Mouse (Mus musculus): ENCODE data around the gene Zfp771.

Zfp771 gene

GRCm38 (mm10) chr7:127243870-127244657, at the start of gene Zfp771:
Gene Zfp771 (plus strand): TSS chr7:127244274.
- peak; percentile 92 for DNase-seq (ENCODE audit: low read depth, low spot score)

GRCm38 (mm10) chr7:127194633-127195029, 49.4 kb upstream of the Zfp771 start:
- no peak for DNase-seq (ENCODE audit: low read depth, low spot score)

DNA sequence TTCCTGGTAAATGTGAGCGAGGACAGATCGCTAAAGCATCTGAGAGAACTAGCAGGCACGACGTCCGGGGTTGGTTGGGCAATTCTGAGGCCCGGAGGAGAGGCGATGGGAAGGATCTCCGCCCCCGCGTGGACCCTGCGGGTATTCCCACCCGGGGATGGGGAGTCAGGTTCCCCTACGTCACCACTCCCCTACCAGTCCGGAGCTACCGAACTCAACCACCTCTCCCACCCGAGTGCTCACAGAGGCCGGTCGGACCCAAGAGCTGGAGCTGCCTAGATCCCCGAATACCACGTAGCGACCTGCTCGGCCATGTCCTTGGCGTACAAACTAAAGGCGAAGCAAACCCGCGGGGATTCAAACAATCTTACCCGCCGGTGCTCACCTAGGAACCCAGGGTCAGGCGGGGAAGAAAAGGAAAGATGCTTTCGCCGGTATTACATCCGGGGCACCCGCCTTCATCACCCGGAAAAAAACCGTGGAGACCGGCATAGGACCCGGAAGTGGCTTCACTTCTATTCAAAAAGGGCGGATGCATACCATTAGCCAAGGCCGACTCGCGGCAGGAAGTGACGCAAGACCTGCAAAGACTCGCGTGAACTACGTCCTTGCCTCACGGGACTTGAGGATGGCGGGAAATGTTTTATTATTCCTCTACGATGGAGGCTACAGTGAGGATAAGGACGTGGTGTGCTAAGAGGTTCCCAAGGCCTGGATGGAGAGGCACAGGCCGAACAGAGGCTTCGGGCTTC, 48.4 kb upstream of the Zfp771 start, which contains the start of gene Cd2bp2:
Gene Cd2bp2 (minus strand): TSS at position 507 of the 752 bp plus-strand sequence.
- peak; percentile 97 for DNase-seq (ENCODE audit: low read depth, low spot score)

GRCm38 (mm10) chr7:127196484-127196883, 47.6 kb upstream of the Zfp771 start:
- no peak for DNase-seq (ENCODE audit: low read depth, low spot score)

GRCm38 (mm10) chr7:127206606-127207005, 37.5 kb upstream of the Zfp771 start:
- DNase-seq (ENCODE audit: low read depth, low spot score), result no peak

DNA sequence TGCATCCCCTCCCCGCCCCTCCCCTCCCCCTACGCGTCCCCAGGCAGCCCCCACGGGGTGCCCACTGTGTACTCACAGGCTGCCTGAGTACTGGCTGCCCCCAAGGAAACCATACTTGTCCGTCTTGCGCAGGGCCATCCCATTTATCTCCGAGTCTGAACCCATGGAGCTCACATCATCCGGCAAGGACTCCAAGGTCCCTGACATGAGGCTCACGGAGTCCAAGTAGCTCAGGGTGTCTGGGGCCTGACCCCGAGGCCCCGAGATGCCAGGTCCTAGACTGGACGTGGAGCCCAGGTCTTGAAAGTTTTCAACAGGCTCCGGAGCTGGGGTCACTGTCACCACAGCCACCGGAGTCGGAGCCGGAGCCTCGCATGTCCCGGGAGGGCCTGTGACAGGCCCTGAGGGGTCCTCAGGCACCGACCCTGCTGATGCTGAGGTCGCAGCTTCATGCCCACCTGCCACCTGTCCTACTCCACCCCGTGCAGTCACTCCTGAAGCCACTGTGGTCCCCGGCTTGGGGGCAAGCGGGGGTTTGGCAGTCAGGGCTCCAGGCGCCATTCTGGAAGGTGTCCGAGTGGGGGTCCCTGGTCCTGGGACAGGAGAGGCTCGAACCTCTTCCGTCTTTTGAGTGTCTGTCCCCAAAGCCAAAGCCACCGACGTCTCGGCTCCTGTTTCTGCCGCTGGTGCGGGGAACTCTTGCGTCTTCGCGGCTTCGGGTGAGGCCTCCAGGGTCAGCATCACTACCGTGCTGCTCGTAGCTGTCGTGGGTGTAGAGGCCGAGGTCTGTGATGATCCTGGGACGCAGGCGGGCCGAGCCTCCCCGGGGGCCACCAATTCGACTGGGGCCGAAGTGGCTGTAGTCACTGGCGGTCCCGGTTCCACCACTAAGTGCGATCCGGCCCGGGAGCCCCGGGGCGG, 36.4 kb upstream of the Zfp771 start:
- peak; percentile 60 for DNase-seq (ENCODE audit: low read depth, low spot score)

DNA sequence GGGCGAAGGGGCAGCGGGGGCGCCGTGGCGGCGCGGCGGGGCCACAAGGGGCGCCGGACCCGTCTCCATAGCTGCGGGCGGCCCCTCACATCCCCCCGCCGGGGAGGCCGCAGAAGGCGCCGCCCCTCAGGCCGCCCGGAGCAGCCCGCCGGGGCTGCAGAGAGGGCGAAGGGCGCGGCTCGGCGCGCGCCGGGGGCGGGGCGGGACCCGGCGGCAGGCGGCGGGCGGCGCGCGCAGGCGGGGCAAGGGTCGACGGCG, 35.9 kb upstream of the Zfp771 start, which contains the start of gene Tbc1d10b:
Gene Tbc1d10b (minus strand): TSS at position 174 of the 258 bp plus-strand sequence.
- no peak for DNase-seq (ENCODE audit: low read depth, low spot score)

DNA sequence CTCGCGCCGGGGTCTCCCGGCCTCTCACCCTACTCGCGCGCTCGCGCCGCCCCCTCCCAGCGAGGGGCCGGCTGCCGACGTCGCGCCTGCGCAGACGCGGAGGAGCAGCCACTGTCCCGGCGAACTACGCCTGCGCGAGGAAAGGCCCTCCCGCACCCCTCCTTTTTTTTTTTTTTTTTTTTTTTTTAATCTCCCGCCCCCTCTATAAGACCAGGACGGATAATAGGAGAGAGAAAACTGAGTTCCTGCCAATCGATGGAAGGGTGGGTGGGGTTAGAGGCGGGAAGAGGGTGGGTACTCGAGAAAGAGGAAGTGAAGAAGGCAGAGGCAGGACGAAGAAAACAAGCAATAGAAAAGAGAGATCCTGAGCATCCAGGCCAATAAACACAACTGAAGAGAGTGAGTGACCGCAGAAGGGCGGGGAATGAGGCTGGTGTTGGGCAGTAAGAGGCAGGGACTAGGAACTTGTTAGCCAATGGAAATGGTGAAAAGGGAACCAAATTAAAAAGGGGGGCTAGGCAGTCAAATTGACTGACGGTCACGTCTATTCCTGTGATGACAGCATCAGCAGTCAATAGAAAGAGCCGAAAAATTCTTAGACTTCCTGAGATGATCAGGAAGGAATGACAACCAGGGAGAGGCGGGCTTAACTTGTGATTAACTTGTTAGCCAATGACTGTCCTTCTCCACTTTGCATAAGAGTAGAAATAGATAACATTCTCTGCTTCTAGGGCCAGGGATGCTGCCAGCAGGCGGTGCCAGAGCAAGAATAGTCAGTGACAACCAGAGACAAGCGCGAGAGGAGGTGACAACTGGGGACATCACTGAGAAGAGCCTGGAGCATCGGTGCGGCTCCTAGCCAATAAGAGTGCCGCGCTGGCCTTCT, 35.3 kb upstream of the Zfp771 start, which contains the start of gene Mylpf:
Gene Mylpf (plus strand): TSS at position 338 of the 886 bp plus-strand sequence.
- peak; percentile 97 for DNase-seq (ENCODE audit: low read depth, low spot score)

DNA sequence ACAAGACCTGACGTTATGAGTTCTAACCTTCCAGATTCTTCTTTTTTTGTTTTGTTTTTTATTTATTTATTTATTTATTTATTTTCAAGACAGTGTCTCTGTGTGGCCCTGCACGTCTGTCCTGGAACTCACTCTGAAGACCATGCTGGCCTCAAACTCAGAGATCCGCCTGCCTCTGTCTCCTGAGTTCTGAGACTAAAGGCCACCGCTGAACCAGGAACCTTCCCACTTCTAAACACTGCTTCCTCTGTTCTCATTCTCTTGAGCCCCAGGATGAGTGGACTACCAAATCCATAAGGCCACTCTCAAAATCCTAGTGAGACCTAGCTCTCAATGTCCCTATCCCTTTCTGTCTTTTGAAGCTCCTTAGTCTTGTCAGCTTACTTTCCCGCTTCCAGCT, 34.2 kb upstream of the Zfp771 start:
- DNase-seq (ENCODE audit: low read depth, low spot score), result peak; percentile 19

GRCm38 (mm10) chr7:127210266-127210665, 33.8 kb upstream of the Zfp771 start:
- DNase-seq (ENCODE audit: low read depth, low spot score), result no peak

DNA sequence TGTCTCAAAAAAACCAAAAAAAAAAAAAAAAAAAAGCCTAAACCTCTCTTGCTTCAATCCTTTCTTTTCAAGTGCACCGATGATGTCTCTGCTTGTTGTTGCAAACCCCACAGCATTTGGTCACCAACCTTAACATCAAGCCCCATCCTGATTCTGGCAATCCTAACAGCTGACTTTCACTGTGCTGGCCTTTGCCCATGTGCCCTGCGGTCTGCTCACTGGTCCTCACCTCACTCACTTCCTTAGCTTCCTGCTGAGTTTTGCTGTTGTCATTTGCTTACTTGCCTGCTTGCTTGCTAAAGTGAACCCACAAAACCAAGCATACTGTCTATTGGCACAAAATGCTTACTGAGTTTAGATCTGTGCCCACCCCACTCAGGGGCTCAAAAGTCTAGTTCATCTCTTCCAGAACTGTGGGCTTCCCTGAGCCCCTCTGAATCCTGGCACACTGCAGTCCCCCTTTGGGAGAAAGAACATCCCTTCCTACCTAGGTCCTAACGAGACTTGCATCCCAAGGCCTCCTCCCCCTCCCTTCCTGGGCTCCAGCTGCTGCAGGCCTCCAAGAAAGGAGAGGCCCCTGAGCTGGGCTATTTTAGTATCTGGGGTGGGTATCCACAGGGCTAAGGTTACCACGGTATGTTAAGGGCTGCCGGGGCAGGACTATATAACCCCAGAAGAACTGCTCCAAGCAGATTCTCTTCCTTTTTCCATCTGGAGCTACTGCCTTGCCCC, 32.9 kb upstream of the Zfp771 start:
- no peak for DNase-seq (ENCODE audit: low read depth, low spot score)

- DNase-seq (ENCODE audit: low read depth, low spot score), result no peak
Observed at GRCm38 (mm10) chr7:127212432-127213250, 31.4 kb upstream of the Zfp771 start.

- peak; percentile 71 for DNase-seq (ENCODE audit: low read depth, low spot score)
Observed at GRCm38 (mm10) chr7:127213485-127213884, 30.6 kb upstream of the Zfp771 start.

- no peak for DNase-seq (ENCODE audit: low read depth, low spot score)
Observed at GRCm38 (mm10) chr7:127213930-127214329, 30.1 kb upstream of the Zfp771 start.

DNA sequence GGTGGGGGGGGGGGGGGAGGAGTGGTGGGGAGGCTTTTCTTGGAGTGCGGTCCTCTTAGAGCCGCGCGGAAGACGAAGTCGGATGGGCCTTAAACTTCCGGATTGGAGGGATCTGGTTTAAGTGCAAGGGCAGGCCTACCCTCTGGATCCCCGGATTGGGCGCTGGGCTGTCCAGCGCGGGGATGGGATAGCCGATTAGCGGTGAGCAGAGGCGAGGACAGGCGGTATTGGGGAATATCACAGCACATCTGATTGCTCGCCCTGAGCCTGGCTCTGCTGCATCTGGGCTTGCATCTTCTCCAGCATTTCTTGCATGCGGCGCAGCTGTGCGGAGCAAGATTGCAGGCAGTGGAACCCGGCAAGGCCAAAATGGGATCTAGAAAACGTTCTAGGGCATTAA, 29.6 kb upstream of the Zfp771 start:
- DNase-seq (ENCODE audit: low read depth, low spot score), result no peak

- DNase-seq (ENCODE audit: low read depth, low spot score), result peak; percentile 87
Observed at GRCm38 (mm10) chr7:127214981-127215871, 28.8 kb upstream of the Zfp771 start.

GRCm38 (mm10) chr7:127216307-127216706, 27.8 kb upstream of the Zfp771 start:
- no peak for DNase-seq (ENCODE audit: low read depth, low spot score)

DNA sequence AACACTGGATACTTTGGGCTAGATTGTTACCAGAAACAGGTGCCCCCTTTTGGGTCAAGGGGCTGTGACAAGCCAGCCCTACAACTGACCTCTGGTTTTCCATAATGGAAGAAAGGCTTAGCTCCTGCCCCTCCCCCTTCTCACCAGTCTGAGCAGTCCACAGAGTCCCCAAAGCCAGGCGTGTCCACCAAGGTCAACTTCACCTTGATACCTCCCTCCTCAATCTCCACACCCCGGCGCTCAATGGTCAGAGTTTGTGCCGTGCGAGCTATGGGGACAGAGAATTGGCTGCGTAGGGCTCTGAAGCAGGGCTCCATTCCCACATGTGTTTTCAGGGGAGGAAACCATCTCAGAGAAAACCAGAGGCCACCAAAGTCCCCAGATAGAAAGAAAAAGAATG, 26.6 kb upstream of the Zfp771 start:
- no peak for DNase-seq (ENCODE audit: low read depth, low spot score)

All from CD4-positive, CD25-positive, alpha-beta regulatory T cell, adult 2 months (primary cell).